Mouse (Mus musculus) telencephalon, adult 2 months (tissue): Measurements from ENCODE around the gene Igsf9b.
A peak's percentile ranks its signal among the peaks of the same experiment; 100 is the strongest.

ENCODE experiments used
- DNase-seq: peaks from one replicate; pipeline ENCODE4 v3.0.0-alpha.2; 2011; ENCODE audit warnings: low read depth, low spot score

The Igsf9b gene

GRCm38 (mm10) chr9:27289543-27290308 is 9.3 kb upstream of the Igsf9b start:
- DNase-seq, result no peak

- DNase-seq, result no peak
Observed at GRCm38 (mm10) chr9:27294380-27294779, 4.6 kb upstream of the Igsf9b start.

- no peak for DNase-seq
Observed at GRCm38 (mm10) chr9:27299286-27300187, 533 bp downstream of the Igsf9b start.

- no peak for DNase-seq
Observed at GRCm38 (mm10) chr9:27300188-27300691, 1.2 kb downstream of the Igsf9b start.

- no peak for DNase-seq
Observed at GRCm38 (mm10) chr9:27300698-27301097, 1.7 kb downstream of the Igsf9b start.

- no peak for DNase-seq
Observed at GRCm38 (mm10) chr9:27301486-27301885, 2.5 kb downstream of the Igsf9b start.

GRCm38 (mm10) chr9:27302291-27302690 is 3.3 kb downstream of the Igsf9b start:
- DNase-seq, result no peak

- no peak for DNase-seq
Observed at GRCm38 (mm10) chr9:27303571-27304484, 4.8 kb downstream of the Igsf9b start.

- DNase-seq, result no peak
Observed at GRCm38 (mm10) chr9:27304485-27305102, 5.6 kb downstream of the Igsf9b start.

GRCm38 (mm10) chr9:27305502-27305901 is 6.5 kb downstream of the Igsf9b start:
- DNase-seq, result no peak

- DNase-seq, result no peak
Observed at GRCm38 (mm10) chr9:27306642-27307041, 7.6 kb downstream of the Igsf9b start.

GRCm38 (mm10) chr9:27307265-27307664 is 8.3 kb downstream of the Igsf9b start:
- DNase-seq, result peak; percentile 95

- DNase-seq, result no peak
Observed at GRCm38 (mm10) chr9:27308045-27308444, 9.0 kb downstream of the Igsf9b start.

- DNase-seq, result no peak
Observed at GRCm38 (mm10) chr9:27308561-27308960, 9.6 kb downstream of the Igsf9b start.

GRCm38 (mm10) chr9:27310005-27310404 is 11.0 kb downstream of the Igsf9b start:
- DNase-seq, result no peak

- no peak for DNase-seq
Observed at GRCm38 (mm10) chr9:27313427-27313826, 14.4 kb downstream of the Igsf9b start.

GRCm38 (mm10) chr9:27321267-27321666 is 22.3 kb downstream of the Igsf9b start:
- no peak for DNase-seq

GRCm38 (mm10) chr9:27322277-27322676 is 23.3 kb downstream of the Igsf9b start:
- DNase-seq, result no peak

GRCm38 (mm10) chr9:27323412-27323811 is 24.4 kb downstream of the Igsf9b start:
- no peak for DNase-seq

- DNase-seq, result no peak
Observed at GRCm38 (mm10) chr9:27325920-27326319, 26.9 kb downstream of the Igsf9b start.

- no peak for DNase-seq
Observed at GRCm38 (mm10) chr9:27327558-27327957, 28.6 kb downstream of the Igsf9b start.
